In genomic region chr6:85469660-85470430, GRCm38 (mm10) we compare ENCODE assay signal across 21 mouse cellular contexts. TPM values are rescaled to one million over a fixed set of nuclear protein-coding genes. Genes with fewer than 3 reads are reported as not detected.
DNase-seq lines count a peak whose midpoint lies in the region; ATAC-seq lines count a peak whose summit lies in the region.
"Had no signal": no experiment of that assay in that cellular context is flagged by ENCODE, and none has a peak within 500 bp of the region (broad histone marks: within the 10 kb centered on the region; RNA-seq: fewer than 3 reads in every experiment).

No protein-coding gene starts in this region.

- H3K4me3 ChIP-seq in kidney, embryonic 16.5 days (ENCODE audit: low read length): no peak overlapping the region
- H3K4me3 ChIP-seq in midbrain, embryonic 13.5 days (replicated peaks): no peak overlapping the region
- no peak overlapping the region for H3K4me3 ChIP-seq in midbrain, embryonic 14.5 days (replicated peaks; ENCODE audit: low read depth, low read length)
- H3K4me3 ChIP-seq: heart, embryonic 12.5 days; lung, embryonic 15.5 days had no signal

- no peaks in the 10 kb centered on the region for H3K9me3 ChIP-seq in kidney, embryonic 16.5 days (ENCODE audit: low read length)
- H3K9me3 ChIP-seq in midbrain, embryonic 13.5 days: no peaks in the 10 kb centered on the region
- no peaks in the 10 kb centered on the region for H3K9me3 ChIP-seq in midbrain, embryonic 14.5 days (ENCODE audit: control insufficient read depth, low read length)
- H3K9me3 ChIP-seq: heart, embryonic 12.5 days; lung, embryonic 15.5 days had no signal

- peak; percentile 47 for DNase-seq in adrenal gland, adult 8-10 months
- DNase-seq in adrenal gland, postnatal 4 days (ENCODE audit: low spot score in 2 of 2): no peak
- no peak for DNase-seq in kidney, postnatal 14 days
- DNase-seq in midbrain, embryonic 14.5 days: no peak
- no peak for DNase-seq in frontal cortex, adult 2 months (ENCODE audit: extremely low spot score in 1 of 2, low spot score in 1 of 2)
- DNase-seq in cerebellum, adult 11-12 months: no peak
- DNase-seq: gastrocnemius, postnatal 36 days; heart, postnatal 36 days; kidney, postnatal 36 days; left cerebral cortex, postnatal 4 days had no signal

- no peaks in the 10 kb centered on the region for H3K4me1 ChIP-seq in kidney, embryonic 16.5 days (ENCODE audit: insufficient read depth, low read length)
- 0 out of 2 replicates have a peak, but pooled peaks cover 4% of the 10 kb centered on the region for H3K4me1 ChIP-seq in midbrain, embryonic 13.5 days (replicated peaks)
- no peaks in the 10 kb centered on the region for H3K4me1 ChIP-seq in midbrain, embryonic 14.5 days (ENCODE audit: control insufficient read depth, insufficient read depth, low read length)
- H3K4me1 ChIP-seq: heart, embryonic 12.5 days; lung, embryonic 15.5 days had no signal

- peak; percentile 49; the same call in 1 of the 2 replicates for ATAC-seq in kidney, embryonic 16.5 days (ENCODE audit: low FRiP score, low TSS enrichment)
- peak; percentile 59; the same call in 1 of the 2 replicates for ATAC-seq in midbrain, embryonic 13.5 days
- no peak for ATAC-seq in midbrain, embryonic 14.5 days (ENCODE audit: low FRiP score, low TSS enrichment)
- ATAC-seq: inflammation-experienced regulatory T-cells, adult 6 months; Patski had no signal

- no peaks in the 10 kb centered on the region for H3K27me3 ChIP-seq in kidney, embryonic 16.5 days (ENCODE audit: insufficient read depth, low read length)
- H3K27me3 ChIP-seq in midbrain, embryonic 13.5 days: no peaks in the 10 kb centered on the region
- H3K27me3 ChIP-seq in midbrain, embryonic 14.5 days (ENCODE audit: control insufficient read depth, insufficient read depth, low read length): no peaks in the 10 kb centered on the region
- H3K27me3 ChIP-seq: lung, embryonic 15.5 days; Patski had no signal

- H3K27ac ChIP-seq in kidney, embryonic 16.5 days (ENCODE audit: low read length): no peak overlapping the region
- H3K27ac ChIP-seq in midbrain, embryonic 13.5 days: no peak overlapping the region
- H3K27ac ChIP-seq in midbrain, embryonic 14.5 days (replicated peaks; ENCODE audit: low read depth, low read length): no peak overlapping the region
- H3K27ac ChIP-seq: lung, embryonic 15.5 days had no signal

- no peak overlapping the region for H3K4me2 ChIP-seq in kidney, embryonic 16.5 days (replicated peaks; ENCODE audit: low read depth, low read length)
- no peak overlapping the region for H3K4me2 ChIP-seq in midbrain, embryonic 13.5 days (replicated peaks)
- H3K4me2 ChIP-seq in midbrain, embryonic 14.5 days (ENCODE audit: low read length): no peak overlapping the region
- H3K4me2 ChIP-seq: heart, embryonic 12.5 days; lung, embryonic 15.5 days had no signal

- WGBS in kidney, embryonic 16.5 days: 71% methylated on average over 5 of the region's 5 CpGs
- WGBS in midbrain, embryonic 13.5 days: 81% methylated on average over 5 of the region's 5 CpGs
- 83% methylated on average over 5 of the region's 5 CpGs for WGBS in midbrain, embryonic 14.5 days

- no peak overlapping the region for H3K9ac ChIP-seq in kidney, embryonic 16.5 days (replicated peaks; ENCODE audit: low read length)
- H3K9ac ChIP-seq in midbrain, embryonic 13.5 days (replicated peaks): no peak overlapping the region
- no peak overlapping the region for H3K9ac ChIP-seq in midbrain, embryonic 14.5 days (replicated peaks; ENCODE audit: low read length)
- H3K9ac ChIP-seq: heart, embryonic 12.5 days; lung, embryonic 15.5 days had no signal

- H3K36me3 ChIP-seq in kidney, embryonic 16.5 days (ENCODE audit: insufficient read depth, low read length): peaks cover 50% of the 10 kb centered on the region
- H3K36me3 ChIP-seq in midbrain, embryonic 13.5 days: peaks cover 75% of the 10 kb centered on the region
- H3K36me3 ChIP-seq in midbrain, embryonic 14.5 days (ENCODE audit: control insufficient read depth, insufficient read depth, low read length): peaks cover 75% of the 10 kb centered on the region

RNA-seq across cellular contexts. Expression of gene Pradc1, which starts 18.1 kb away (rescaled TPM):
- 10 to 100 TPM; 11.5 to 16.4 (median 13.9) TPM for total RNA-seq in adrenal gland, adult 8-10 months (2022)
- 10 to 100 TPM; 14.8 to 17.4 TPM for total RNA-seq in adrenal gland, postnatal 4 days (2021)
- polyA plus RNA-seq in kidney, embryonic 16.5 days (2015; fragmentation: Nextera tagmentation; extraction: Ambion mirVana): 37.6 and 39.1 TPM in 2 replicates
- 21.6 and 24.3 TPM in 2 replicates for polyA plus RNA-seq in midbrain, embryonic 13.5 days (2015; fragmentation: Nextera tagmentation; extraction: Ambion mirVana)
- polyA plus RNA-seq in midbrain, embryonic 14.5 days (2014; fragmentation: Nextera tagmentation; extraction: Ambion mirVana): 15.0 and 18.5 TPM in 2 replicates
- 33.3 and 35.7 TPM in 2 replicates for polyA plus RNA-seq in frontal cortex, adult 2 months (2012; rRNA removed)

RNA-seq across cellular contexts. Expression of gene Cct7, which starts 18.5 kb away (rescaled TPM):
- total RNA-seq in adrenal gland, adult 8-10 months (2022): 100 to 1,000 TPM; 236 to 295 (median 271) TPM
- total RNA-seq in adrenal gland, postnatal 4 days (2021): 100 to 1,000 TPM; 238 to 245 TPM
- 555 and 583 TPM in 2 replicates for polyA plus RNA-seq in kidney, embryonic 16.5 days (2015; fragmentation: Nextera tagmentation; extraction: Ambion mirVana)
- 630 and 636 TPM in 2 replicates for polyA plus RNA-seq in midbrain, embryonic 13.5 days (2015; fragmentation: Nextera tagmentation; extraction: Ambion mirVana)
- 589 and 591 TPM in 2 replicates for polyA plus RNA-seq in midbrain, embryonic 14.5 days (2014; fragmentation: Nextera tagmentation; extraction: Ambion mirVana)
- 163 and 180 TPM in 2 replicates for polyA plus RNA-seq in frontal cortex, adult 2 months (2012; rRNA removed)

RNA-seq across cellular contexts. Expression of gene Fbxo41, which starts 32.9 kb away (rescaled TPM):
- total RNA-seq in adrenal gland, adult 8-10 months (2022): 1 to 10 TPM in 3 of 4 experiments, under 1 TPM in 1; 0.70 to 1.8 (median 1.5) TPM
- total RNA-seq in adrenal gland, postnatal 4 days (2021): 1 to 10 TPM; 2.2 to 2.5 TPM
- polyA plus RNA-seq in kidney, embryonic 16.5 days (2015; fragmentation: Nextera tagmentation; extraction: Ambion mirVana): 0.08 and 0.09 TPM in 2 replicates
- polyA plus RNA-seq in midbrain, embryonic 13.5 days (2015; fragmentation: Nextera tagmentation; extraction: Ambion mirVana): 4.7 and 5.0 TPM in 2 replicates
- polyA plus RNA-seq in midbrain, embryonic 14.5 days (2014; fragmentation: Nextera tagmentation; extraction: Ambion mirVana): 10.1 and 11.4 TPM in 2 replicates
- polyA plus RNA-seq in frontal cortex, adult 2 months (2012; rRNA removed): 51.0 and 52.0 TPM in 2 replicates
- total RNA-seq: heart, postnatal 36 days; megakaryocyte progenitor cell, adult 5-6 weeks; monocyte, adult 5-6 weeks; neutrophil, adult 5-6 weeks had no signal

RNA-seq across cellular contexts. Expression of gene Smyd5, which starts 38.1 kb away (rescaled TPM):
- 10 to 100 TPM; 37.9 to 44.3 (median 43.5) TPM for total RNA-seq in adrenal gland, adult 8-10 months (2022)
- total RNA-seq in adrenal gland, postnatal 4 days (2021): 10 to 100 TPM; 39.3 to 43.5 TPM
- 74.4 and 77.0 TPM in 2 replicates for polyA plus RNA-seq in kidney, embryonic 16.5 days (2015; fragmentation: Nextera tagmentation; extraction: Ambion mirVana)
- polyA plus RNA-seq in midbrain, embryonic 13.5 days (2015; fragmentation: Nextera tagmentation; extraction: Ambion mirVana): 51.2 and 51.5 TPM in 2 replicates
- 54.0 and 55.9 TPM in 2 replicates for polyA plus RNA-seq in midbrain, embryonic 14.5 days (2014; fragmentation: Nextera tagmentation; extraction: Ambion mirVana)
- polyA plus RNA-seq in frontal cortex, adult 2 months (2012; rRNA removed): 62.9 and 70.6 TPM in 2 replicates

RNA-seq across cellular contexts. Expression of gene Egr4, which starts 43.5 kb away (rescaled TPM):
- total RNA-seq in adrenal gland, adult 8-10 months (2022): not detected
- total RNA-seq in adrenal gland, postnatal 4 days (2021): under 1 TPM in 1 of 2 experiments, not detected in 1; 0.20 TPM
- polyA plus RNA-seq in kidney, embryonic 16.5 days (2015; fragmentation: Nextera tagmentation; extraction: Ambion mirVana): 0.07 TPM in 1 of 2 replicates, not detected in the other
- polyA plus RNA-seq in midbrain, embryonic 13.5 days (2015; fragmentation: Nextera tagmentation; extraction: Ambion mirVana): not detected in 2 replicates
- not detected in 2 replicates for polyA plus RNA-seq in midbrain, embryonic 14.5 days (2014; fragmentation: Nextera tagmentation; extraction: Ambion mirVana)
- polyA plus RNA-seq in frontal cortex, adult 2 months (2012; rRNA removed): 27.7 and 59.7 TPM in 2 replicates
- total RNA-seq: gastrocnemius, postnatal 36 days; heart, postnatal 36 days; megakaryocyte progenitor cell, adult 5-6 weeks; monocyte, adult 5-6 weeks; neutrophil, adult 5-6 weeks had no signal
- polyA plus RNA-seq: heart, embryonic 12.5 days; inflammation-experienced regulatory T-cells, adult 6 months; lung, embryonic 15.5 days; Patski; small intestine, adult 2 months; stomach, embryonic 14.5 days had no signal
